Mouse (Mus musculus) urinary bladder, adult 2 months (tissue): ENCODE measurements at regions not wholly inside any gene's neighbourhood (a gene's known extent, or its start where the extent isn't known, plus 50 kb on each side); places are given as distances from the start of the nearest gene placed in this dataset.

Source experiments
- DNase-seq: peaks from one replicate; pipeline ENCODE4 v3.0.0; 2022; ENCODE audit warnings: low spot score

DNA sequence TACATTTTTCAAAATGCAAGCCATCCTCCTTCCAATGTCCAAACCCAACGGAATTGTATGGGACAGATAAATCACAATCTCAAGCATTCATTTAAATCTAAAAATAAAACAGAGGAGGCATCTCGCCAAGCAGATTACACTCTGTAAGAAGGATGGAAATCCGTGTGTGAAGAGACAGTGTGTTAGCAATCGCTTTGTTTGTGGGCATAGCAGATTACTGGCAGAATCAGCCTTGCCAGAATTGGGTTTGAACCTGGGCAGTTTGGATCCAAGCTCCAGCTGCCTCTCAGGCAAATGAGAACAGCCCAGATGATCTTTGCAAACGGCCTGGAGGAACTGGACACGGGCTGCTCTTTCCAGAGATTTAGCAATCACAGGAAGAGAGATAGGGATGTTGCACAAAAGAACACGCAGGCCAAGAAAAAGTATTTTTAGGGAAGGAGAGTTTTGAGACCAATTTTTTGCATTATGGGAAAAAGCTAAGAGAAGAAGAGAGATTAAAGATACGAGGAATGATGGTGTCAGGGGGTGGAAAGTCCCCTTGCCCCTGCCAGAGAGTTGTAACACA, 2310.1 kb upstream of the Gm7489 start:
- no peak for DNase-seq

GRCm38 (mm10) chr15:51583636-51584035, 2301.1 kb upstream of the Gm7489 start:
- DNase-seq: no peak

GRCm38 (mm10) chr15:51586146-51586545, 2298.6 kb upstream of the Gm7489 start:
- no peak for DNase-seq

- DNase-seq: no peak
Observed at GRCm38 (mm10) chr15:51591406-51592068, 2293.2 kb upstream of the Gm7489 start.

DNA sequence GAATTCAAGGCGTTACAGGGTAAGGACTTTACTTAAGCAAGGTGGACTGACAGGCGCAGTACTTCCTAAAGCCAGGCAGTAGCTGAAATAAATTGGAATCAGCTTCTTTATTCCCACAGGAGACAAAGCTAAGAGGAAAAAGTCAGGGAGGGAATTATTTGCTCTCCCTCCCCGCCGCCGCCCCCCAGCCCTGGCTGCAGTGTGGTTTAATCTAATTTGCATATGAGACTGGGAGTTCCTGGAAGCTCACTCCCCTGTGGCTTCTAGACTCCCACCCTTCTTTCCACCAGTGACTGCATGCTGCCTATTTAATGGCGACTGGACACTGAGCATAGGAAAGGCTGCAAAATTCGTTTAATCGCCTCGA, 2292.7 kb upstream of the Gm7489 start:
- no peak for DNase-seq

- DNase-seq: no peak
Observed at GRCm38 (mm10) chr15:51592511-51593498, 2291.9 kb upstream of the Gm7489 start.

- DNase-seq: no peak
Observed at GRCm38 (mm10) chr15:51594060-51594459, 2290.6 kb upstream of the Gm7489 start.

DNA sequence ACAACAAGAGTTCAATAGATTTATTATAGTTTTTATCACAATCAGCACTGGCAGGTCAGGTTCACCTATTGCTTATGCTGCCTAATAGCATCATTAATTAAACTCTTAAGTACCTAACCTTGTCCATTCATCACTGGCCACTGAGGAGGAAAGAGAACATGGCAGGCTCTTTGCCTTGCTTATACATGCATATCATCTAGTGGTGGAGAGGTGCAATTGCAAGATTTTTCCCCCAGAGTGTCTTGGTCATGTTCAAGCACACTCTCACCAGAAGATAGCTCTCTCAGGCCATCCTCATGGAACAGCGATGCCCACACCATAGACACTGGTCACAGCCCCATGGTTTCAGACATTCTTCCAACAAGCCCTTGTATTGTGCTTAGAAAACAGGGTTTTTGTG, 2289.1 kb upstream of the Gm7489 start:
- no peak for DNase-seq

GRCm38 (mm10) chr15:51597841-51598240, 2286.9 kb upstream of the Gm7489 start:
- DNase-seq: no peak

DNA sequence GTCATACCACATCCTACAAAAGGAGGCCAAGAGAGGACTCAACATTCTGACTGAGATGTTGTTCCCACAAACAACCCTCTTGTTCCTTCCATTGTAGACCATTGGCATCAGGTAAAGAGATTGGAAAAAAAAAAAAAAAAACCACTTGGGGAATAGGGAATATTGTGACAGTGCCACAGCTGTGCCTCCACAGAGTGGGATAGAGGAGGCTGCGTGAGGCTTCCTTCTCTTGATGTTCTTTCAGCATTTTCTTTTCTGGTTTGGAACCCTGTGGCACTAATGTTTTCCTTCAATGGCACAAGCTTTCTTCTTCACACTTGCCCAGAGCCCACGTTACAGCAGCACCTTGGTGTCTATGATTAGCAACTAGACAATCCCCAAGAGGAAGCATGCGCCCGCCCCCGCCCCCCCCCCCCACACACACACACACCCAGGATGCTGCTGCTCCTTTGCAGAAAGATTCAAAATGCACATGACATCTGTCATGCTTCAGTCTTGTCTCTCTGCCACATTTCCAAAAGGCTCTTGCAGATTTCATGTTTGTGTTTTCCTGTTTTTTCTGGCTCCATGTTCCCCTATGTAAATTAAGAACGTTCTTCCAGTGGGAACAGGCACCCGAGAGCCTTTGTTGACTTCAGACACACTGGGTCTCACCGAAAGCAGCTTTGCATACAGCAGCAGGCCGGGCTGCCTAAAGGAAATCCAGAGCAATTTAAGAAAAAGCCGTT, 2283.4 kb upstream of the Gm7489 start:
- DNase-seq: no peak

DNA sequence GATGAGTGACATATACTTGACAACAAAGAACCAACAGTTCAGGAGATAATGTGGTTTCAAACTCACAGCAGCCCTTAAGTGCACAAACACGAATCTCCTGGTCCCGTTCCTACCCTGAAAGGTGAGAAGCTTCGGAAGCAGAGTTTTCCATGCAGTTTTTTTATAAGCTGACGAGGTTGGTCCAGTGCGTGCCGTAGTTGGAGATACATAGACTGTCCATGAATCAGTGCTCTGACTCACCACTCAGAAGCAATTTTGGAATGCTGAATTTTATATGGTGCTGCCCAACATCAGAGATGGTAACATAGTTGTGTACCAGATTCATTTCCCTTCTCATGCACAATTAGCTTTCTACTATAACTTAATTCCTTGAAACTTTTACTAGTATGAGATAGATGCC, 2263.3 kb upstream of the Gm7489 start:
- DNase-seq: no peak

DNA sequence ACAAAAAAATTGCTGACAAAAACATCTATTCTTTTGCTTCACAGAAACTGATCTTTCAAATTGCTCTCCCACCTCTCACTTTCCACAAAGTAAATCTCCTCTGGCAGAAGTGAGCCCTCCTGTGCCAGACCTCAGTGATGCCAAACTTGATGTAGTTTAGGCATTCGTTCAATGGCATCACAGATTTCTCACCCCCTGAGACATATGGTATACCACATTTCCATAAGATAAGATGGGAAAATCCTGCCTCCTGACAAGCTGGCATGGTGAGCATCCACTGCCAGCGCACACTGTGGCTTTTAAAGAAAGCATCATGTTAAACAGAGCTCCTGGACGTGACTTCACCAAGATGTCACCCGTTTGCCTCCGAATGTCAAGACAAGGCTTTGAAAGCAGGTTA, 2257.2 kb upstream of the Gm7489 start:
- DNase-seq: no peak

DNA sequence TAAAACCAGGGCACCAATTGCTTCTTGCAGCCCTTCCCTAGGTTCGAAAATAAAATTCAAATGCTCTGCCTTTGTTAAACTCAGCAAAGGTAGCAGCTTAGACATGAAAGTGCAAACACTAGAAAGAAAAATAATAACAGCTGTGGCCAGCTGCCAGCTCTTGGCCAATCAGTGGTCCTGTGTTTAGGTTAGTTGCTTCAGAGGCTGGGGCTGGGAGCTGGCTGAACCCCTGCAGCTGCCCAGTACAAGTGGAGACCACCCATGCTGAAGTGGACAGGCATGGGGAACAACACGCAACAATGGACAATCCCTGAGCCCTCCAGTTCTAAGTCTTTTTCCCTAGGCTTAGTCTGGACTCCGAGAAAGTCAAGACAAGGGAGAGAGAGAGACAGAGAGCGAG, 2256.2 kb upstream of the Gm7489 start:
- DNase-seq: no peak

GRCm38 (mm10) chr15:51631881-51632280, 2252.8 kb upstream of the Gm7489 start:
- DNase-seq: no peak

DNA sequence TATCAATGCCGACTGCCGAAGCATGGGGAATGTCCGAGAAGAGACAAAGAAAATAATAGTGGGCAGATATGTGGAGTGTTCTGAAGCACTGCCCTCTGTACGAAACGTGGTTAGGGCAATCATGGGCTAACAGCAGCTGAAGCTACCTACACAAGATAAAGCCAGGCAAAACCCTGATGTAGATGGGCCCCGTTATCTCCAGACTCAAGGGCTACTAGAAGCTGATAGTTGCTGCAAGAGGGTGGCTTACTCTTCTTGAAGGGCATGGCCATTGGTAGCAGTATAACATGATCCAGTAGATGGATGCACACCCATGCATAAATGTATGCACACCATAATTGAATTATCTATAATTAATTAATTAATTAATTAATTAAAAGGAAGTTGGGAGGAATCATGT, 2251.6 kb upstream of the Gm7489 start:
- DNase-seq: no peak

DNA sequence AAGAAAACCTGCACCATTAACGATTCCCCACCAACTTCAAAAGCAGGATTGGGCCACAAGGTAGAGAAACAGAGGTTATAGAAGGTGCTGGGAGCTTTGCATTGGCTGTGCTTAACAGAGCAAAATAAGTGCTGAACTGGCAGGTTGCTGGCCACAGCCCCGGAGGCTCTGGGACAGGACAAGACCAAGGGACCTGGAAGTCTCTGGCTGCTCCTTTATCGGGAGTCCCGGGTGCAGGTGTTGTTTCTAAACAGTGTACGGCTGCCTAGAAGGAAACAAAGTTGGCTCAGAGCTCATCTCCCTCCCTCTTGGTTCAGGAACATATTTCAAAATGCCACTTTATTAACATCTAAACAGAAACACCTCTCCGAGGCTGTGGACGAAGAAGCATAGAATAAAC, 2250.0 kb upstream of the Gm7489 start:
- DNase-seq: no peak

- DNase-seq: no peak
Observed at GRCm38 (mm10) chr15:51635129-51635920, 2249.4 kb upstream of the Gm7489 start.

DNA sequence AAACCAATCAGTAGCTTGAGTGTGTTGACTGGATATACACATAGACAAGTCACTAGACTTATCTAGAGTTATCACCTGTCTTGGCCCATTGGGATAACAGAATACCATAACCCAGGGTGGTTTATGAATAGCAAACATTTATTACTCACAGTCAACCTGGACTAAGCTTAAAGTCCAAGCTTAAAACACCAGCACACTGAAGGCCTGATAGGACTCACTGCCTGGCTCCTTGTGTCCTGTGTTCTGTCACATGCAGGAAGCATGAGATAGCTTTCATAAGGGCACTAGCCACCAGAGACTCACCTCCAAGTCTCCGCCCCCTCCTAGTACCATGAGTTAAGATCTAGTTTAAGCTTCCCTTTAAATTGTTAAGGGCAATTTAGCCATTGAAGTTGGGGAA, 2247.1 kb upstream of the Gm7489 start:
- DNase-seq: no peak

- no peak for DNase-seq
Observed at GRCm38 (mm10) chr15:51643772-51644311, 2240.9 kb upstream of the Gm7489 start.

- DNase-seq: no peak
Observed at GRCm38 (mm10) chr15:51646304-51646703, 2238.4 kb upstream of the Gm7489 start.

DNA sequence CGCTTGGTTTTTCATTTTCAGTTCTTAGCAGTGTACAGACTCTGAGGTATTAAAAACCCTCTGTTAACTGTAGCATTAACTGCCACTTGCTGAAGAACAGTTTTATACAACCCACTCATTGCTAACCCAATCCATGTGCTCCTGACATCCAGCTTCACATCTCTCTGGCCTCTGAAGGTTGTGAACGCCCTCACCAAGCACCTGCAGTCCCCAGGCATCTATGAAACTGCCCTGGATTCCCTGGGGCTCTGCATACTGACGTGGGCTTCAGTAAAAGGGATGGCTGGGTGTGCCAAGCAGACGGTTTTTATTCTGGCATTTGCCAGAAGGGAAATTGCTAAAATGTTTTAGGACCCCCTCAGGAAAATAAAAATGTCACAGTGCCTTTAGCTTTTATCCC, 2232.2 kb upstream of the Gm7489 start:
- no peak for DNase-seq
